Mouse (Mus musculus) urinary bladder, adult 18-20 months (tissue): ENCODE data around the gene Cda.

ENCODE experiments used
- DNase-seq, 2 experiments: peaks; one replicate each; pipeline ENCODE4 v3.0.0; 2022; ENCODE audit warnings: low spot score in 2 of 2, mixed read lengths in 2 of 2

Cda gene

DNA sequence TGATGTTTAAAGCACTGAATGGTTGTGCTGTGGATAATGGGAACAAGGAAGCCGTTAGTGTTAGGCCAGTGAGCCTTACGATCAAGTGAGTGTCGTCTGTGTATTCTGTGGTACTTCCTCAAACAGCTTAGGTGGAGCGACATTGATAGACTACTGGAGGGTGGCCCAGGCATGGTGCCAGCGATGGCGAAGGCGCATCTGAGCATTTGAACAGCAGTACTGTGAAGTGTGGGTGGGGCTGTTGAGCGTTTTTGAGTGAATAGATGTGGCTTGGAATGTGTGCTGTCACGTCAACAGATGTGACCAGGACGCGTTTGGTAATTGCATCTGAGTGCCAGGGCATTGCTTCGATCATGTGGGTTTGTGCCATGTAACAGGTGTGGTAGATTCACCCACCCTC, 60.1 kb downstream of the Cda start:
- no peak for DNase-seq

DNA sequence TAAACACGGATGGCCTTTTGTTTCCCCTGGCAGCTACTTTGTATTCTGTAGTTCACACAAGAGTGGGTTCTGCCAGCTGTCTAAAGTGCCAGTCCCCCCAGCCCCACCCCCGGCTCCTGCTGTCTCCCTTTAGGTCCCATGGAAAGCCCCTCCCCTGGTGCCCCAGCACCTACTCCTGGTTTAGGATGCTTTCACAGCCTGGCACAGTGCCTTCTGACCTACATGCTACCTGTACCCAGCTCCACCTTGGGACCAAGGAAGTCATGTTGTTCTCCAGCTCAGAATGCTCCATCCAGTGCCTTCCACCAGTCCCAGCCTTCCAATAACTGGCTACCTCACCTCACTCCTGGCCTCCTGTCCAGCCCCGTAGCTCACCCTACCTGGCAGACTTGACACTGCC, 60.8 kb downstream of the Cda start:
- no peak for DNase-seq

DNA sequence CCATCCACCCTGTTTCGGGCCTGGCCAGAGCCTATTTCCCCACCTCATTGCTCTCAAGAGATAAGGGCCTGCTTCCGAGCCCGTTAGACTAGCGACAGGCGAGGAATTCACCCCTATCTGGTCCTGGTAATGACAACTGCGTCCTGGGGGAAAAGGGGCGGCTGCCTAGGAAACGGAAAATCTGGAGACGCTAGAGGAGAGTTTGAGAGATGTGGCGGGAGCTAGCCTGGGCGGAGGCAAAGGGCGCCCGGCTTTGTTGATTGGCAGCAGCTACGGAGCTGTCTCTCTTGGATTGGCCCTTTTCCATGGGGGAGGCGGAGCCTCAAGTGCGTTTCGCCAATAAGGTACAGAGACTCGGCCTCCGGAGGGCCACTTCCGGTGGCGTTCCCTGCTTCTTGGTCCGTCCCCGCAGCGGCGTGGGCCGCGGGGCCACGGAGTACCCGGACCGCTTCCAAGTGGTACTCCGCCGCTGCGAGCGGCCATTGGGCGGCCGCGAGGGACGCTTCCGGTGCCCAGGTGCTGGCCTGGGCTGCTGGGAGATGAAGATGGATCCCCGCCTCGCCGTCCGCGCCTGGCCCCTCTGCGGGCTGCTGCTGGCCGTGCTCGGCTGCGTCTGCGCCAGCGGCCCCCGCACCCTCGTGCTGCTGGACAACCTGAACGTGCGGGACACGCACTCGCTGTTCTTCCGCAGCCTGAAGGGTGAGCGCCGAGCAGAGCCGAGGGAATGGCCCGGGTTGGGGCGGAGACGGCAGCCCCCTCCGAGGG, 63.3 kb downstream of the Cda start, which contains the start of gene Ddost:
Gene Ddost, plus strand, starts transcription at position 391 of the 765 bp plus-strand sequence.
- peak; percentile 85 to 97 for DNase-seq

DNA sequence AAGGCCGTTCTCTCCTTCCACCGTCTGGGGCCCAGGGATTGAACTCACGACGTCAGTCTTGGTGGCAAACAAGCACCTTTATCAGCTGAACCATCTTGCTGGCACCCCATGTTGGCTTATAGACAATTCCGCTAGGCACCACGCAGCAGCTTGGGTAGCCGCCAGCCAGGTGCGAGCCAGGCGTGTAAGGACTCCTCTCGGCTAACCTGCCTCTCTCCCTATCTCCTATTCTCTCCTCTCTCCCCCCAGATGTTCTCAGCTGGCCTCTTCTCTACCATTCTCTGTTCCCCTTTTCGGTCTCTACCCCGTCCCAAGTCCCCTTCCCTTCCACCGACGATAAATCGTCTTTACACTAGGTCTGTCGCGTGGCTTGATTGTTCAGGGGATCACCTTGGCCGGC, 64.0 kb downstream of the Cda start:
- no peak for DNase-seq

DNA sequence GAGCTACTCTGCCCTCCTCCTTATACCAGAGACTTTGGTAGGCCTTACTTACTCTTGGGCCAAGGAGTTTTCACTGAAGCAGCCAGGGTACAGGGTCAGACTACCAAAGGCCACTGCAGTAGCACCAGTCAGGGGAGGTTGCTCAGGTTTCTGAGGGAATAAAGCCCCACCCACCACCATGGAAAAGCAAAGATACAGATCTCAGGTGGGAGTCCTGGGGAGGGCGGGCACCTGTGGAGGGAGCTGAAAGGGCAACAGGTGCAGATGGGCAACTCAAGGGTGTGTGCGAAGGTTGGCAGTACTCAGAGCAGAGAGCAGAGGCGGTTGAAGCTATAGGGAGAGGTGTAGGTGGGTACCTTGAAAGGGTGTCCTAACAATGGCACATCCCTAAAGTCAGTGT, 64.8 kb downstream of the Cda start:
- DNase-seq: no peak

DNA sequence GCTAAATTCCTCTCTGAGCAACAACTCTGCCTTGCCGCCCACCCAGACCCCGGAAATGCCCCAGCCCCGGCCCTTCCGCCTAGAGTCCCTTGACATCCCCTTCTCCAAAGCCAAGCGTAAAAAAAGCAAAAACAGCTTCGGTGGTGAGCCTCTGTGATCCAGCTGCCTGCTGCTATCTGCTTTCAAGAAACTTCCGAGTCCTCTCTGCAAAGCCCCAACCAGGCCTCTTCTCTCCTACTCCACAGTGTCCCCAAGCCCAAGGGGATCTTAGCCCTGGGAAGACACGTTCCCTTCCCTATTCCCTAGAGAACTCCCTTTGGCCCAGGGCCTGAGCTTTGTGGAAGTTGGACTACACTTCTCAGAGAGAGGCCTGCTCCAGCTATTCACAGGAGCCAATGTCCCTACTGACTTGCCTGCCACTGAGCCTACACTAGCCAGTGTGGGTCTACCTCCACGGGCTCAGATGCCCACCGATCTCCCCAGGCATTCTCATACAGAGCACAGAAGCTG, 66.5 kb downstream of the Cda start:
- DNase-seq: no peak

DNA sequence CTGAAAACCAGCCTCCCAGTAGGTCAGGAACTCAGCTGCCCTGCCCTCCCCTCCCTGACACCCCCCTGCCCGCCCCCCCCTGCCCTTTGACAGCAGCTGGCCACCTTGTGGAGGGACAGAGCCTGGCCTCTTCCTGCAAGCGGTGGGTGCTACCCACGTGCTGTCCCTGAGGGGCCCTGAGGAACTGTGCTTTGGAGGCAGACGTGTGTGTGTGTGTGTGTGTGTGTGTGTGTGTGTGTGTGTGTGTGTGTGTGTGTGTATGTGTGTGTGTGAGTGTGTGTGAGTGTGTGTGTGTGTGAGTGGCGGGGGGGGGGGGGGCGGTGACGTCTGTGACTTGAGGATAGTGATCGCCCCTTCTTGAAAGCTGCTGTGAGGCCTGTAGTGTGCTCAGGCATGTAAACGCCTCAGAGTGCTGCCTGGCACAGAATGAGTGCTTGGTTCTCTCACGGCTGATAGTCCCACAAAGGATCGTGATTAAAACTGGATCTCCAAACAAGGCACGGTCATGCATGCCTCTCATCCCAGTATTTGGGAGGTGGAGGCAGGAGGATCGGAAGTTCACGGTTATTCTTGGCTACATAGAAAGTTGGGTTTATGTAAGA, 73.7 kb downstream of the Cda start:
- DNase-seq: no peak

DNA sequence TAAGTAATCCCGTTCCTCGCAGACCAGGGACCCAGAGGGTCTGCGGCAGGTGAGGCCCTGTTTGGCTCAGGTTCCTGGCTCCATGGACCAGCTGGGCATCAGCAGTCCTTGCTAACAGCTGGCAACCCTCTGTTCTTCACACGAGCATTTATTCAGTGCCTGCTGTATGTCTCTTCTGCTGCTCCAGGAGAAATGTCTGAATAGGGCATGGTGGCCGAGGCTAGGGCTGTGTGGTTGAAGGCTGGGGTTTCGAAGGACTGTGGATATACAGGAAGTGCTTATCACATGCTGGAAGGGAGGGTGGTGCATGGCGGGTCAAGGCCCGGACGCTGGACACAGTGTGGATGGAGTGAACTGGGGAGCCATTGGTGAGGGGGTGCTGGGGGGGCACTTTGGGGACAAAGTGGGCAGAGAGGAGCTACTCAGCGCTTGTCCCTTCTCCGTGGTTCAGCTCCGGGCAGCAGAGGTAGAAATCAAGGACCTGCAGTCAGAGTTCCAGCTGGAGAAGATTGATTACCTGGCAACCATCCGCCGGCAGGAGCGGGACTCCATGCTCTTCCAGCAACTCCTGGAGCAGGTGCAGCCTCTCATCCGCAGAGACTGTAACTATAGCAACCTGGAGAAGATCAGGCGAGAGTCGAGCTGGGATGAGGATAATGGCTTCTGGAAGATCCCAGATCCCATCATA, 74.4 kb downstream of the Cda start:
- no peak for DNase-seq

DNA sequence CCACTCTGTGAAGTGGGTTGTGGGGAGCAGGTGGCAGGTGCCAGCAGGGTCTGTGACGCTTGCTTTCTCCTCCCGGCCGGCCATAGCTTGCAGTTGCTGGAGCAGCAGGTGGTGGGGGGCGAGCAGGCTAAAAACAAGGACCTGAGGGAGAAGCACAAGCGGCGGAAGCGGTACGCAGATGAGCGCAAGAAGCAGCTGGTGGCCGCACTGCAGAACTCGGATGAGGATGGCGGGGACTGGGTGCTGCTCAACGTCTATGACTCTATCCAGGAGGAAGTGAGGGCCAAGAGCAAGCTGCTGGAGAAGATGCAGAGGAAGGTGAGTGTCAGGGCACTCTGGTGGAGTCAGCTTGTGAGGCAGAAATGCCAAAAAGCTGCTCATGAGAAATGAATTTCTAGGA, 75.8 kb downstream of the Cda start:
- no peak for DNase-seq

DNA sequence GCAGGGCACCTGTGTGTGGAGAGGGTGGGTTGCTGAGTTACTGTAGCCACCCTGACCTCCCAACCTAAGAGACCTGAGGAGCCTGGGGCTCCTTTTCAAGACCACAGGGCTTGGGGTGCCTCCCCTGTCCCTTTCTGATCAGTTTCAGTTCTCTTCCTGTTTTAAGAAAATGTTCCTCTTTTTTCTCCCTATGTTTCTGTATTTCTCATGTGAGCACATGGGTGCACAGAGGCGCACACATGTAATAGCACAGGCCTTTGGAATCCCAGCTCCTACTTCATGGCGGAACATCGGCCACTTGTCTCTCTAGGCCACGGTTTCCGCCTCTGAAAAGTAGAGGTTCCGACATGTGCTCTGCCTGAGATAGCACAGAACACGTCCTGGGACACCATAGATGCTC, 79.1 kb downstream of the Cda start:
- no peak for DNase-seq
